Mouse (Mus musculus) ES-E14 (cell line): ENCODE data around the gene Bach1. TPM values are rescaled to one million over a fixed set of nuclear protein-coding genes. Genes with fewer than 3 reads are reported as not detected.
A peak's percentile ranks its signal among the peaks of the same experiment; 100 is the strongest.
"Not testable (repeated sequence)": the region's sequence is repeated elsewhere in the genome, so short reads cannot be mapped to it uniquely, and the experiment has no call there.

Experiments
- DNase-seq: peaks from one replicate; pipeline ENCODE4 v3.0.0-alpha.2; 2013; ENCODE audit warnings: low read depth, low spot score
- H3K27ac ChIP-seq: 2 replicates; pipeline ENCODE4 v1.5.1; 2012; ENCODE audit warnings: low read depth, mild to moderate bottlenecking, low read length, moderate library complexity, mixed read lengths; ENCODE audit not compliant: poor library complexity, insufficient read depth, severe bottlenecking
- H3K36me3 ChIP-seq: 2 replicates; pipeline ENCODE4 v1.6.1; 2012; ENCODE audit warnings: mild to moderate bottlenecking, low read length, moderate library complexity, mixed read lengths; ENCODE audit not compliant: control insufficient read depth, poor library complexity, insufficient read depth, severe bottlenecking
- H3K4me1 ChIP-seq, 2 experiments: fragments of 150-350 bp in 1 of 2; sonication (generic) in 1 of 2; 2 replicates each; pipeline ENCODE4 v1.6.1; 2012; ENCODE audit warnings: low read length in 2 of 2, mild to moderate bottlenecking in 1 of 2, mixed read lengths in 1 of 2; ENCODE audit not compliant: control insufficient read depth in 2 of 2, insufficient read depth in 2 of 2, poor library complexity in 1 of 2
- H3K4me3 ChIP-seq, 2 experiments: fragments of 150-350 bp in 1 of 2; sonication (generic) in 1 of 2; 2 replicates each; pipeline ENCODE4 v1.5.1; 2012; ENCODE audit warnings: low read length in 2 of 2, low read depth in 1 of 2, mild to moderate bottlenecking in 1 of 2, mixed read lengths in 1 of 2; ENCODE audit not compliant: insufficient read depth in 1 of 2, poor library complexity in 1 of 2, severe bottlenecking in 1 of 2
- H3K9ac ChIP-seq: 2 replicates; pipeline ENCODE4 v1.6.1; 2012; ENCODE audit warnings: low read depth, mild to moderate bottlenecking, low read length, mixed read lengths; ENCODE audit not compliant: poor library complexity, insufficient read depth, severe bottlenecking
- H3K9me3 ChIP-seq: fragments of 150-350 bp; sonication (generic); 2 replicates; pipeline ENCODE4 v1.6.1; 2012; ENCODE audit warnings: low read depth, mild to moderate bottlenecking, low read length; ENCODE audit not compliant: control insufficient read depth, insufficient read depth
- CHD2 ChIP-seq: IDR thresholded peaks from 2 replicates; pipeline ENCODE4 v1.6.1; 2014; ENCODE audit warnings: mild to moderate bottlenecking, low read depth, low read length, inconsistent platforms
- HCFC1 ChIP-seq: IDR thresholded peaks from 2 replicates; pipeline ENCODE4 v1.6.1; 2012; ENCODE audit warnings: low read length, inconsistent platforms, borderline replicate concordance; ENCODE audit not compliant: insufficient read depth
- MAFK ChIP-seq: IDR thresholded peaks from 2 replicates; pipeline ENCODE4 v1.6.1; 2014; ENCODE audit warnings: mild to moderate bottlenecking, low read depth, low read length, inconsistent platforms; ENCODE audit not compliant: insufficient read depth
- ZC3H11A ChIP-seq: IDR thresholded peaks from 2 replicates; pipeline ENCODE4 v1.6.1; 2012; ENCODE audit warnings: low read depth, mild to moderate bottlenecking, inconsistent platforms, low read length, borderline replicate concordance
- ZNF384 ChIP-seq: IDR thresholded peaks from 2 replicates; pipeline ENCODE4 v1.6.1; 2012; ENCODE audit warnings: low read depth, low read length, inconsistent platforms
- in situ Hi-C, 2 experiments: fragments of 600-800 bp; cut with MboI; formaldehyde crosslinking; loops; one replicate each; pipeline ENCODE4 v1.15.1; 2025; ENCODE audit warnings: low sequenced_read_pairs in 2 of 2, inconsistent platforms in 1 of 2; ENCODE audit not compliant: unreplicated experiment in 2 of 2
- total RNA-seq: library from RNA; depleted of rRNA; stranded (reverse); fragments of 300-350 nt; gene quantifications from 2 replicates; pipeline ENCODE4 v1.2.3, GENCODE M21; 2012

Gene Bach1
- total RNA-seq, 1 experiment: 19.5 TPM

- in situ Hi-C loops: no loop called here
- no peak overlapping the region for H3K9ac ChIP-seq
- H3K27ac ChIP-seq: no peak overlapping the region
- H3K36me3 ChIP-seq: no peaks in the 10 kb centered on the region
- TF ChIP-seq ZC3H11A (no peak), ZNF384 (no peak), HCFC1 (no peak), CHD2 (no peak), MAFK (no peak)
- H3K9me3 ChIP-seq: no peaks in the 10 kb centered on the region
- peaks cover 3 to 6% of the 10 kb centered on the region in 2 experiments; a peak in 3 of 4 replicates for H3K4me1 ChIP-seq
- no peak for DNase-seq
- no peak overlapping the region for H3K4me3 ChIP-seq
These were observed 12.3 kb upstream of the Bach1 start for GRCm38 (mm10) chr16:87686458-87686857.

DNA sequence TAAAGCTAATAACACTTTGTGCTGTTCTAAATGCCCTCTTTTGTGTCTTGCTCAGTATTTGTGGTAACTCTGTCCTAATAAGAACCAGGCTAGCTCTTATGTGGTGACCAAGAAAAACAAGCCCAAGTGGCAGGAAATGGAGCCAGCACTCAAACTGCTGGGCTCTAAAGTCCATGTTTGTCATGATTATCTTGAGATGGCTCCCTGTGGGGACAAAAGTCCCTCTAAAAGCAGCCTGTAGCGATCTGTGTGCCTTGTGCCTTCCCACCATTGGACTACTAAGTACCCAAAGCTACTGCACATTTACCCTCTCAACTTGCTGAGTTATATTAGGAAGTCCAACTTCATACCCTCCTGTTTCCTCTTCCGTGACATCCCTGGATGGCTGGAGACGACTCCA is 11.4 kb upstream of the Bach1 start:
- in situ Hi-C loops: no loop called here
- H3K4me1 ChIP-seq: peaks cover 5 to 10% of the 10 kb centered on the region in 2 experiments; a peak in 3 of 4 replicates
- no peaks in the 10 kb centered on the region for H3K36me3 ChIP-seq
- H3K9me3 ChIP-seq: no peaks in the 10 kb centered on the region
- TF ChIP-seq MAFK (no peak), HCFC1 (no peak), ZNF384 (no peak), ZC3H11A (no peak), CHD2 (no peak)
- H3K9ac ChIP-seq: no peak overlapping the region
- no peak overlapping the region for H3K27ac ChIP-seq
- no peak for DNase-seq
- no peak overlapping the region for H3K4me3 ChIP-seq

DNA sequence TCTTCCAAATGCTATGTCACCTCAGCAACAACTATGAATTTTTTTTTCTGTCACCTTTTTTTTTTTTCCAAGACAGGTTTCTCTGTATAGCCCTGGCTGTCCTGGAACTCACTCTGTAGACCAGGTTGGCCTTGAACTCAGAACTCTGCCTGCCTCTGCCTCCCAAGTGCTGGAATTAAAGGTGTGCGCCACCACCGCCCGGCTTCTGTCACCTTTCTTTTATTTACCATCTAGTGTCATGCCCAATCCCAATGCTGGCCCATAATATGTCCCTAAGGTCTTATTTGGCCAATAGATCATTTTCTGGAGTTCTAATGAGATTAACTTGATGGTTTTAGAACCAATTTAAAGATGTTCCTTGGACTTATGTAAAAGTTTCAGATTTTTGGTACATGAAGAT is 10.4 kb upstream of the Bach1 start:
- in situ Hi-C loops, H3K27ac ChIP-seq, H3K36me3 ChIP-seq, H3K4me3 ChIP-seq, H3K9me3 ChIP-seq, H3K9ac ChIP-seq, DNase-seq: not testable (repeated sequence)
- peaks cover 5 to 14% of the 10 kb centered on the region in 2 experiments; a peak in 3 of 4 replicates for H3K4me1 ChIP-seq

- DNase-seq, H3K36me3 ChIP-seq, H3K27ac ChIP-seq, H3K4me3 ChIP-seq, in situ Hi-C loops, H3K9ac ChIP-seq, H3K9me3 ChIP-seq: not testable (repeated sequence)
- 0 out of 2 replicates have a peak, but pooled peaks have one; percentile 20 for TF ChIP-seq ZNF384
- peaks cover 5 to 14% of the 10 kb centered on the region in 2 experiments; a peak in 3 of 4 replicates for H3K4me1 ChIP-seq
These were observed 9.9 kb upstream of the Bach1 start for GRCm38 (mm10) chr16:87688823-87689222.

DNA sequence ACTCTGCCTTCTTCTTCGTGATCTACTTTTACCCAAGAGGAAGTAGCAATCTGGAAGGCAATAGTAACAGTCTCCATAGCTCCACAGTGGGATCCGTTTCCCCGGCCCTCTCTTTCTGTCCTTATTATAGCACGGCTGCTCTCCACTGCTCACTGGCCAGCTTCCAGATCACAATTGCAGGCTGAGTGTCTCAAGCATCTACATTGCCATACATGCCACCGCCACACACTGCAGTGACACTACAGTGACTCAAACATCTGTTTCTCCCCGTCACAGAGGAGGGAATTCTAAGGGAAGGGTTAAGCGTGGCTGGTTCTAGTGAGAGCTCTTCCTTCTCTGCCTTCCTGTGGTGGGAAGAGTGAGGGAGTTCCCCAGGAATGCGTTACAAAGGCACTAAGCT is 9.5 kb upstream of the Bach1 start:
- peaks cover 5 to 14% of the 10 kb centered on the region in 2 experiments; a peak in 3 of 4 replicates for H3K4me1 ChIP-seq
- no peaks in the 10 kb centered on the region for H3K9me3 ChIP-seq
- no peaks in the 10 kb centered on the region for H3K36me3 ChIP-seq
- H3K27ac ChIP-seq: no peak overlapping the region
- DNase-seq: no peak
- no peak for TF ChIP-seq ZNF384
- no peak for TF ChIP-seq CHD2
- in situ Hi-C loops: no loop called here
- H3K9ac ChIP-seq: no peak overlapping the region
- H3K4me3 ChIP-seq: no peak overlapping the region
